Mouse (Mus musculus): ENCODE data around the gene Ak3.

DNA sequence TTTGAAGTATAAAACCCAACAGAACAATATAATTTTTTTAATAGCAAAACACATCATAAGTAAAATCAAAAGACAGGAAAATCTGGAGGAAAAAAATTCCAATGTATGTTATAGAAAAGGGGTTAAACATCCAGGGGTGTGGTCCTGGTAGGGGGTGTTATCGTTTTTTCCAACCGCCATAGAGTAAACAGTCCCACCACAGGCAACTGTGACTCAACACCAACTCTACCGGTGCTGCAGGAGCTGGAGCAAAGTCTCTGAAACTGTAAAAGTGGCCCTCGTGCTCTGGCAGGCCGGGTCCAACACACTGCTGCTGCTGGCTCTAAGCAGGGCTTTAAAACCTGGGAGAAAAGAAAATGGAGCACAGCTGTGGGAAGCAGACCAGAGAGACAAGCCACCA lies 11.0 kb upstream of the Ak3 start:
- TF ChIP-seq POLR2A (IDR thresholded peaks at IDR 0.05; ENCODE audit: borderline replicate concordance, extremely low read depth, insufficient read depth, insufficient read length, poor library complexity, severe bottlenecking) (no peak), CTCF (IDR thresholded peaks at IDR 0.05; ENCODE audit: borderline replicate concordance, extremely low read depth, insufficient read depth, insufficient read length) (no peak)

Measured in brain, embryonic 14.5 days (tissue).